In genomic region chr1:91398260-91399062, GRCm38 (mm10) we compare ENCODE assay signal across 7 mouse cellular contexts. TPM values are rescaled to one million over a fixed set of nuclear protein-coding genes. Genes with fewer than 3 reads are reported as not detected.
A peak's percentile ranks its signal among the peaks of the same experiment; 100 is the strongest.
DNase-seq lines count a peak whose midpoint lies in the region; ATAC-seq lines count a peak whose summit lies in the region.

TSS of gene Ilkap (minus strand) at chr1:91398815.

- peaks cover 22% of the 10 kb centered on the region; the same call in 1 of the 2 replicates for H3K36me3 ChIP-seq in intestine, embryonic 14.5 days (ENCODE audit: control insufficient read depth, insufficient read depth, low read length)
- H3K36me3 ChIP-seq in midbrain, embryonic 11.5 days (ENCODE audit: control insufficient read depth, insufficient read depth, low read length), result no peaks in the 10 kb centered on the region; the same call in 1 of the 2 replicates

- peak within 1 kb of the TSS; percentile 95 for H3K4me2 ChIP-seq in intestine, embryonic 14.5 days (ENCODE audit: low read length)
- peak within 1 kb of the TSS; percentile 83 for H3K4me2 ChIP-seq in midbrain, embryonic 11.5 days

- under 1% methylated on average over 65 of the region's 91 CpGs for WGBS in intestine, embryonic 14.5 days
- WGBS in midbrain, embryonic 11.5 days, result under 1% methylated on average over 85 of the region's 91 CpGs

- peak; percentile 75 to 79 for DNase-seq in adrenal gland, adult 18-20 months (ENCODE audit: low spot score in 2 of 2)
- peak; percentile 87 for DNase-seq in embryo, embryonic 10 days (ENCODE audit: low spot score)
- peak; percentile 84 for DNase-seq in gastrocnemius, postnatal 14 days
- DNase-seq in intestine, embryonic 14.5 days (ENCODE audit: low spot score), result peak; percentile 87
- DNase-seq in left cerebral cortex, postnatal 36 days (ENCODE audit: low spot score in 2 of 2), result peak; percentile 74 to 81
- DNase-seq in midbrain, embryonic 11.5 days (ENCODE audit: low spot score, missing footprints), result peak; percentile 99
- peak; percentile 86 for DNase-seq in skeletal muscle tissue, adult 2 months (ENCODE audit: low read depth, low spot score)

- H3K9me3 ChIP-seq in intestine, embryonic 14.5 days (ENCODE audit: control insufficient read depth, low read length), result no peaks in the 10 kb centered on the region
- no peaks in the 10 kb centered on the region for H3K9me3 ChIP-seq in midbrain, embryonic 11.5 days (ENCODE audit: control insufficient read depth, low read length)

- peak within 1 kb of the TSS; percentile 90 for H3K9ac ChIP-seq in intestine, embryonic 14.5 days (ENCODE audit: low read length)
- H3K9ac ChIP-seq in midbrain, embryonic 11.5 days (ENCODE audit: low read length), result peak within 1 kb of the TSS; percentile 93

- peak within 1 kb of the TSS; percentile 83 for H3K27ac ChIP-seq in intestine, embryonic 14.5 days (ENCODE audit: low read depth)
- H3K27ac ChIP-seq in midbrain, embryonic 11.5 days (ENCODE audit: low read depth, low read length), result peak within 1 kb of the TSS; percentile 83

- peak; percentile 97 for ATAC-seq in intestine, embryonic 14.5 days (replicated peaks; ENCODE audit: low FRiP score, low TSS enrichment, low read depth)
- ATAC-seq in midbrain, embryonic 11.5 days (ENCODE audit: low FRiP score), result peak; percentile 98

- intact Hi-C loops in gastrocnemius, postnatal 14 days (cut with DNase I; ENCODE audit: low total_unique reads), result no loop called here
- intact Hi-C loops in left cerebral cortex, postnatal 36 days (cut with DNase I), result no loop called here

- H3K27me3 ChIP-seq in intestine, embryonic 14.5 days (replicated peaks; ENCODE audit: control insufficient read depth, insufficient read depth, low read length), result no peaks in the 10 kb centered on the region
- H3K27me3 ChIP-seq in midbrain, embryonic 11.5 days (ENCODE audit: control insufficient read depth, insufficient read depth, low read length), result no peaks in the 10 kb centered on the region

- peak within 1 kb of the TSS; percentile 89 for H3K4me3 ChIP-seq in intestine, embryonic 14.5 days (ENCODE audit: low read depth, low read length)
- peak within 1 kb of the TSS; percentile 90 for H3K4me3 ChIP-seq in midbrain, embryonic 11.5 days (ENCODE audit: low read depth, low read length)

- peaks cover 15% of the 10 kb centered on the region for H3K4me1 ChIP-seq in intestine, embryonic 14.5 days (replicated peaks; ENCODE audit: control insufficient read depth, insufficient read depth, low read length)
- H3K4me1 ChIP-seq in midbrain, embryonic 11.5 days (ENCODE audit: control insufficient read depth, insufficient read depth, low read length), result peaks cover 17% of the 10 kb centered on the region

RNA-seq across cellular contexts. Expression of gene Ilkap, which starts in this region (rescaled TPM):
- 100 to 1,000 TPM in 1 of 2 experiments, 10 to 100 TPM in 1; 93.7 to 121 TPM for total RNA-seq in adrenal gland, adult 18-20 months (2021)
- total RNA-seq in gastrocnemius, postnatal 14 days (2021), result 10 to 100 TPM; 32.1 to 33.4 TPM
- polyA plus RNA-seq in intestine, embryonic 14.5 days (2014; fragmentation: Nextera tagmentation; extraction: Ambion mirVana), result 135 and 147 TPM in 2 replicates
- 10 to 100 TPM; 54.5 to 62.4 TPM for total RNA-seq in left cerebral cortex, postnatal 36 days (2021)
- 163 and 169 TPM in 2 replicates for polyA plus RNA-seq in midbrain, embryonic 11.5 days (2014; fragmentation: Nextera tagmentation; extraction: Ambion mirVana)

Comparison
In these comparisons a context has a peak if more than half of its experiments do, and no peak if none do; other contexts are left out.
1. Peak in every context shown above with its lines: DNase-seq, ATAC-seq, H3K4me3 ChIP-seq and H3K27ac ChIP-seq.